Mouse (Mus musculus) embryonic facial prominence, embryonic 14.5 days (tissue): ENCODE data around the gene Spdye4c. TPM values are rescaled to one million over a fixed set of nuclear protein-coding genes. Genes with fewer than 3 reads are reported as not detected.

Experiments
- ATAC-seq: fragments of 200-750 bp; cut with Nextera tagmentation; 2 replicates; pipeline ENCODE4 v1.8.0; 2017; ENCODE audit warnings: low read depth, moderate number of reproducible peaks, moderate TSS enrichment
- DNase-seq: peaks from one replicate; pipeline ENCODE4 v3.0.0-alpha.2; 2015; ENCODE audit warnings: low spot score
- H3K27ac ChIP-seq: fragments of 300-500 bp; sonication (generic); replicated peaks from 2 replicates; pipeline ENCODE4 v1.5.1; 2014; ENCODE audit warnings: low read depth, mild to moderate bottlenecking, low read length, moderate library complexity
- H3K27me3 ChIP-seq: fragments of 300-500 bp; sonication (generic); replicated peaks from 2 replicates; pipeline ENCODE4 v1.6.1; 2014; ENCODE audit warnings: low read length; ENCODE audit not compliant: control insufficient read depth, insufficient read depth
- H3K36me3 ChIP-seq: fragments of 300-500 bp; sonication (generic); 2 replicates; pipeline ENCODE4 v1.6.1; 2014; ENCODE audit warnings: low read length, mixed read lengths; ENCODE audit not compliant: control insufficient read depth, insufficient read depth
- H3K4me1 ChIP-seq: fragments of 300-500 bp; sonication (generic); 2 replicates; pipeline ENCODE4 v1.6.1; 2014; ENCODE audit warnings: antibody characterized with exemption, low read length; ENCODE audit not compliant: control insufficient read depth, insufficient read depth
- H3K4me2 ChIP-seq: fragments of 300-500 bp; sonication (generic); 2 replicates; pipeline ENCODE4 v1.6.1; 2014; ENCODE audit warnings: low read depth, mild to moderate bottlenecking, low read length, moderate library complexity, mixed read lengths
- H3K4me3 ChIP-seq: fragments of 300-500 bp; sonication (generic); 2 replicates; pipeline ENCODE4 v1.5.1; 2014; ENCODE audit warnings: low read depth, mild to moderate bottlenecking, low read length
- H3K9ac ChIP-seq: fragments of 300-500 bp; sonication (generic); 2 replicates; pipeline ENCODE4 v1.6.1; 2014; ENCODE audit warnings: low read depth, mild to moderate bottlenecking, low read length, moderate library complexity, mixed read lengths
- H3K9me3 ChIP-seq: fragments of 300-500 bp; sonication (generic); 2 replicates; pipeline ENCODE4 v1.6.1; 2016; ENCODE audit warnings: low read length; ENCODE audit not compliant: control insufficient read depth
- WGBS: fragments of 180-500 bp; shearing (Covaris S2); extraction: QIAGEN DNeasy Blood & Tissue Kit; methylation state at CpG from one replicate; pipeline ENCODE4 v1.1.7; 2014; 5-methylcytosine and 5-hydroxymethylcytosine counted together
- polyA plus RNA-seq: library from polyadenylated mRNA; unstranded; fragments of >200 nt; fragmentation: Nextera tagmentation; extraction: Ambion mirVana; gene quantifications from 2 replicates; pipeline ENCODE4 v1.2.1, GENCODE M21; 2014

The Spdye4c gene
- polyA plus RNA-seq, 1 experiment from 2014 or later, result not detected

GRCm38 (mm10) chr2:128571001-128571400 lies 20.0 kb upstream of the Spdye4c start:
- ATAC-seq, result no peak
- no peak overlapping the region for H3K9ac ChIP-seq
- no peaks in the 10 kb centered on the region for H3K9me3 ChIP-seq
- no peaks in the 10 kb centered on the region for H3K36me3 ChIP-seq
- no peaks in the 10 kb centered on the region for H3K4me1 ChIP-seq
- no peaks in the 10 kb centered on the region for H3K27me3 ChIP-seq
- no peak overlapping the region for H3K27ac ChIP-seq
- WGBS, result 83% methylated on average over 4 of the region's 4 CpGs
- peak; percentile 47 for DNase-seq
- H3K4me2 ChIP-seq, result no peak overlapping the region
- no peak overlapping the region for H3K4me3 ChIP-seq

GRCm38 (mm10) chr2:128572726-128573624 lies 18.0 kb upstream of the Spdye4c start:
- ATAC-seq (peak; percentile 77), DNase-seq (peak; percentile 90)
- H3K27ac ChIP-seq, result no peak overlapping the region
- WGBS, result 43% methylated on average over 16 of the region's 16 CpGs
- no peaks in the 10 kb centered on the region for H3K27me3 ChIP-seq
- H3K36me3 ChIP-seq, result no peaks in the 10 kb centered on the region
- H3K4me1 ChIP-seq, result no peaks in the 10 kb centered on the region
- no peak overlapping the region for H3K4me3 ChIP-seq
- no peaks in the 10 kb centered on the region for H3K9me3 ChIP-seq
- H3K9ac ChIP-seq, result no peak overlapping the region
- no peak overlapping the region for H3K4me2 ChIP-seq

GRCm38 (mm10) chr2:128582881-128583280 lies 8.1 kb upstream of the Spdye4c start:
- Histone ChIP-seq H3K27me3 (no peaks in the 10 kb centered on the region), H3K9me3 (no peaks in the 10 kb centered on the region), H3K4me2 (no peak overlapping the region), H3K4me1 (no peaks in the 10 kb centered on the region), H3K27ac (no peak overlapping the region), H3K36me3 (no peaks in the 10 kb centered on the region), H3K4me3 (no peak overlapping the region), H3K9ac (no peak overlapping the region)
- ATAC-seq (no peak), DNase-seq (peak; percentile 12)
- 51% methylated on average over 5 of the region's 5 CpGs for WGBS

GRCm38 (mm10) chr2:128592301-128592700 lies 1.3 kb downstream of the Spdye4c start:
- Histone ChIP-seq H3K9me3 (no peaks in the 10 kb centered on the region), H3K4me2 (no peak overlapping the region), H3K27me3 (no peaks in the 10 kb centered on the region), H3K4me1 (no peaks in the 10 kb centered on the region), H3K9ac (no peak overlapping the region), H3K4me3 (no peak overlapping the region), H3K27ac (no peak overlapping the region), H3K36me3 (no peaks in the 10 kb centered on the region)
- DNase-seq (no peak), ATAC-seq (no peak)
- WGBS, result 89% methylated on average over 7 of the region's 7 CpGs

- peak; percentile 4 for DNase-seq
- Histone ChIP-seq H3K27me3 (no peaks in the 10 kb centered on the region), H3K4me3 (no peak overlapping the region), H3K9me3 (peaks cover 9% of the 10 kb centered on the region), H3K36me3 (no peaks in the 10 kb centered on the region), H3K27ac (no peak overlapping the region), H3K4me2 (no peak overlapping the region), H3K9ac (no peak overlapping the region), H3K4me1 (no peaks in the 10 kb centered on the region)
- WGBS, result 26% methylated on average over 2 of the region's 2 CpGs
- no peak for ATAC-seq
Measured at GRCm38 (mm10) chr2:128601534-128601933, 10.5 kb downstream of the Spdye4c start.

GRCm38 (mm10) chr2:128609286-128609685 lies 18.3 kb downstream of the Spdye4c start:
- Histone ChIP-seq H3K4me1 (no peaks in the 10 kb centered on the region), H3K4me2 (no peak overlapping the region), H3K9ac (no peak overlapping the region), H3K27me3 (no peaks in the 10 kb centered on the region), H3K27ac (no peak overlapping the region), H3K4me3 (no peak overlapping the region), H3K36me3 (peaks cover 47% of the 10 kb centered on the region), H3K9me3 (peaks cover 15% of the 10 kb centered on the region)
- DNase-seq, result no peak
- WGBS, result 86% methylated on average over 5 of the region's 5 CpGs
- no peak for ATAC-seq

- Histone ChIP-seq H3K4me1 (no peaks in the 10 kb centered on the region), H3K27me3 (no peaks in the 10 kb centered on the region), H3K27ac (no peak overlapping the region), H3K4me3 (no peak overlapping the region), H3K9ac (no peak overlapping the region), H3K4me2 (no peak overlapping the region), H3K36me3 (peaks cover 64% of the 10 kb centered on the region), H3K9me3 (peaks cover 7% of the 10 kb centered on the region)
- 92% methylated on average over 8 of the region's 8 CpGs for WGBS
- ATAC-seq (no peak), DNase-seq (no peak)
Measured at GRCm38 (mm10) chr2:128611178-128611577, 20.2 kb downstream of the Spdye4c start.

GRCm38 (mm10) chr2:128612275-128612674 lies 21.3 kb downstream of the Spdye4c start:
- peaks cover 75% of the 10 kb centered on the region for H3K36me3 ChIP-seq
- DNase-seq, result no peak
- 93% methylated on average over 7 of the region's 7 CpGs for WGBS

GRCm38 (mm10) chr2:128613365-128613764 lies 22.4 kb downstream of the Spdye4c start:
- H3K27me3 ChIP-seq, result no peaks in the 10 kb centered on the region
- 79% methylated on average over 5 of the region's 5 CpGs for WGBS
- H3K9ac ChIP-seq, result no peak overlapping the region
- no peak overlapping the region for H3K4me3 ChIP-seq
- peak; percentile 9 for DNase-seq
- peaks cover 86% of the 10 kb centered on the region for H3K36me3 ChIP-seq
- no peaks in the 10 kb centered on the region for H3K4me1 ChIP-seq
- no peak overlapping the region for H3K27ac ChIP-seq
- no peak for ATAC-seq
- no peak overlapping the region for H3K4me2 ChIP-seq
- no peaks in the 10 kb centered on the region for H3K9me3 ChIP-seq

More at GRCm38 (mm10) chr2:128612275-128612674, 21.3 kb downstream of the Spdye4c start:
- Histone ChIP-seq H3K27me3 (no peaks in the 10 kb centered on the region), H3K9ac (no peak overlapping the region), H3K4me1 (no peaks in the 10 kb centered on the region), H3K9me3 (no peaks in the 10 kb centered on the region; the same call in 1 of the 2 replicates), H3K4me2 (no peak overlapping the region), H3K4me3 (no peak overlapping the region), H3K27ac (no peak overlapping the region)
- ATAC-seq, result no peak
